Mouse (Mus musculus): ENCODE measurements around the gene Gm3646.

DNA sequence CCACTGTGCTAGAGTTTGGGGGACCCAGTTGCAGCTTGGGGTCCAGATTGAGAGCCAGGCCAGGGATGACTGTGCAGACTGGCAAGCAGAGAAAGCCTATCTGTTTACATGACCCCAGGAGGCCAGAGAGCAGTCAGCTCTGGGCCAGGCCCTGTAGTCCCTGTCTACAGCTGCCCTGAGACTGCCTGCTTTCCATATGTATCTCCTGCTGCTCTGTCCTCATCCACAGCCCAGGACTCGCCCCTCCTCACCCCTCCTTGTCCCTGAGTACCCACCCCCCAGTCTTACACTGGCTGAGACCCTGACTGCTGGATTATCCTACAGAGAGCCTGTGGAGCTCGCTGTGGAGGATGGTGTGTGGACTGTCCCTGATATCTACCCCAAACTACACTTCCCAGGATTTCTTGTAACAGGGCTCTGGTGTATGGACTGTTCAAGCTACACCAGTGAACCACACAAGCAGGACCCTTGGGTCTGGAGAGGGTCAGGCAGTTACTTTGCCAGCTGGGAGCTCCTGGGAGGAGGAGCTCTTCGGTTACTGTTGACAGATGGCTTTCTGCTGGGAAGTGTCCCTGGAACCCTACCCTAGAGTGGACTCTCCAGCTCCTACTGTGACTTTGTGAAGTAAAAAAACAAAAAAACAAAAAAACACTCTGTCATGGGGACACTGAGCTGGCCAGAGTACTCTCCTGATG lies 32.6 kb downstream of the Gm3646 start:
- no peak for TF ChIP-seq CTCF (IDR thresholded peaks at IDR 0.05; ENCODE audit: extremely low read depth, insufficient read depth, insufficient read length, insufficient replicate concordance)
- TF ChIP-seq POLR2A (IDR thresholded peaks at IDR 0.05; ENCODE audit: low read depth, low read length), result no peak
